ENCODE assay signal across 8 mouse cellular contexts in the genomic region with DNA sequence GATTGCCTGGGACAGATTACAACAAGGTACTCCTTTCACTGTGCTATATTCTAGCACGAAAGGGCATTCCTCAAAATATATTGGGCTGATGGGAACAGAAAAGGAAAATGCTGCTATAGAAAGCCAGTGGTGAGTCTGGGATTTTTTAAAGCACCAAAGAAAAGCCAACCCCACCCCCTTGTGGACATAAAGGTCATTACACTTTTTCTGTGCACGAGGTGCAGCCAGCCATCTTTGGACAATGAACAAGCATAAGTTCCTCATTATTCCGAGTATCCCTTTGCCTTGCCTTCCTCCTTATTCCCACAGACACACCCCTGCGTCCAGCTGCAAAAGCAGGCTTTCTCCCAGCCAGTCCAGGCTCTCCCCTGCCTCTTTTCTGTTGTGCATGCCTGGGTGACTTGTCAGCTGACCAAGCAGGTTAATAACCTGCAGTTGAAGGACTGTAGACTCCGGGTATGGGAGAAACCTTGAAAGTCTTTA.
DNase-seq lines count a peak whose midpoint lies in the region; ATAC-seq lines count a peak whose summit lies in the region.

No protein-coding gene starts in this region.

- WGBS in embryonic facial prominence, embryonic 14.5 days = 16% methylated on average over 5 of the region's 5 CpGs
- 21% methylated on average over 5 of the region's 5 CpGs for WGBS in heart, embryonic 12.5 days
- WGBS in kidney, embryonic 16.5 days = 14% methylated on average over 5 of the region's 5 CpGs
- 12% methylated on average over 5 of the region's 5 CpGs for WGBS in limb, embryonic 15.5 days

- ATAC-seq in embryonic facial prominence, embryonic 14.5 days (ENCODE audit: low read depth) = peak; percentile 54
- ATAC-seq in heart, embryonic 12.5 days (ENCODE audit: insufficient number of reproducible peaks, low FRiP score) = no peak
- peak; percentile 60 for ATAC-seq in kidney, embryonic 16.5 days (ENCODE audit: low FRiP score, low TSS enrichment)
- no peak for ATAC-seq in limb, embryonic 15.5 days (ENCODE audit: insufficient number of reproducible peaks, low FRiP score, low TSS enrichment, low read depth)

- H3K9me3 ChIP-seq in embryonic facial prominence, embryonic 14.5 days (ENCODE audit: control insufficient read depth, low read length) = no peaks in the 10 kb centered on the region
- H3K9me3 ChIP-seq in heart, embryonic 12.5 days (replicated peaks) = no peaks in the 10 kb centered on the region; the same call in 1 of the 2 replicates
- no peaks in the 10 kb centered on the region for H3K9me3 ChIP-seq in kidney, embryonic 16.5 days (ENCODE audit: low read length)
- H3K9me3 ChIP-seq in limb, embryonic 15.5 days = no peaks in the 10 kb centered on the region

- peak; percentile 52 for DNase-seq in A20 (ENCODE audit: low read depth, low spot score)
- peak; percentile 18 to 36 for DNase-seq in adrenal gland, postnatal 4 days (ENCODE audit: low spot score in 2 of 2)
- DNase-seq in embryonic facial prominence, embryonic 14.5 days (ENCODE audit: low spot score) = peak; percentile 77
- peak; percentile 75 for DNase-seq in naive thymus-derived CD4-positive, alpha-beta T cell, adult 2 months (ENCODE audit: low read depth)
- peak; percentile 76 for DNase-seq in splenic B cell, adult 2 months (ENCODE audit: low read depth, low spot score)

- no peaks in the 10 kb centered on the region for H3K27me3 ChIP-seq in embryonic facial prominence, embryonic 14.5 days (replicated peaks; ENCODE audit: control insufficient read depth, insufficient read depth, low read length)
- no peaks in the 10 kb centered on the region for H3K27me3 ChIP-seq in heart, embryonic 12.5 days (replicated peaks)
- H3K27me3 ChIP-seq in kidney, embryonic 16.5 days (ENCODE audit: insufficient read depth, low read length) = no peaks in the 10 kb centered on the region
- no peaks in the 10 kb centered on the region for H3K27me3 ChIP-seq in limb, embryonic 15.5 days
- H3K27me3 ChIP-seq in splenic B cell, adult 2 months (ENCODE audit: control insufficient read depth, insufficient read depth, low read length, poor library complexity, severe bottlenecking) = no peaks in the 10 kb centered on the region

- H3K36me3 ChIP-seq in embryonic facial prominence, embryonic 14.5 days (ENCODE audit: control insufficient read depth, insufficient read depth, low read length) = no peaks in the 10 kb centered on the region
- no peaks in the 10 kb centered on the region for H3K36me3 ChIP-seq in heart, embryonic 12.5 days
- no peaks in the 10 kb centered on the region for H3K36me3 ChIP-seq in kidney, embryonic 16.5 days (ENCODE audit: insufficient read depth, low read length)
- no peaks in the 10 kb centered on the region for H3K36me3 ChIP-seq in limb, embryonic 15.5 days
- H3K36me3 ChIP-seq in splenic B cell, adult 2 months (ENCODE audit: control insufficient read depth, insufficient read depth, low read length, poor library complexity, severe bottlenecking) = no peaks in the 10 kb centered on the region

- H3K4me3 ChIP-seq in embryonic facial prominence, embryonic 14.5 days (ENCODE audit: low read depth, low read length) = no peak overlapping the region
- no peak overlapping the region for H3K4me3 ChIP-seq in heart, embryonic 12.5 days
- no peak overlapping the region for H3K4me3 ChIP-seq in kidney, embryonic 16.5 days (ENCODE audit: low read length)
- no peak overlapping the region for H3K4me3 ChIP-seq in limb, embryonic 15.5 days

- no peak overlapping the region for H3K27ac ChIP-seq in embryonic facial prominence, embryonic 14.5 days (replicated peaks; ENCODE audit: low read depth, low read length)
- H3K27ac ChIP-seq in heart, embryonic 12.5 days (ENCODE audit: poor library complexity, severe bottlenecking) = no peak overlapping the region
- no peak overlapping the region for H3K27ac ChIP-seq in kidney, embryonic 16.5 days (ENCODE audit: low read length)
- H3K27ac ChIP-seq in limb, embryonic 15.5 days = no peak overlapping the region

- peaks cover 5% of the 10 kb centered on the region; the same call in 1 of the 2 replicates for H3K4me1 ChIP-seq in embryonic facial prominence, embryonic 14.5 days (ENCODE audit: control insufficient read depth, insufficient read depth, low read length)
- peaks cover 23% of the 10 kb centered on the region for H3K4me1 ChIP-seq in heart, embryonic 12.5 days (replicated peaks)
- no peaks in the 10 kb centered on the region for H3K4me1 ChIP-seq in kidney, embryonic 16.5 days (ENCODE audit: insufficient read depth, low read length)
- 0 out of 2 replicates have a peak, but pooled peaks cover 3% of the 10 kb centered on the region for H3K4me1 ChIP-seq in limb, embryonic 15.5 days

- peak overlapping the region; percentile 32; the same call in 1 of the 2 replicates for H3K4me2 ChIP-seq in embryonic facial prominence, embryonic 14.5 days (ENCODE audit: low read depth, low read length)
- H3K4me2 ChIP-seq in heart, embryonic 12.5 days = peak overlapping the region; percentile 33; the same call in 1 of the 2 replicates
- H3K4me2 ChIP-seq in kidney, embryonic 16.5 days (replicated peaks; ENCODE audit: low read depth, low read length) = no peak overlapping the region; the same call in 1 of the 2 replicates
- H3K4me2 ChIP-seq in limb, embryonic 15.5 days = peak overlapping the region; percentile 22; the same call in 1 of the 2 replicates

- H3K9ac ChIP-seq in embryonic facial prominence, embryonic 14.5 days (ENCODE audit: low read depth, low read length) = no peak overlapping the region
- no peak overlapping the region for H3K9ac ChIP-seq in heart, embryonic 12.5 days
- no peak overlapping the region for H3K9ac ChIP-seq in kidney, embryonic 16.5 days (replicated peaks; ENCODE audit: low read length)
- H3K9ac ChIP-seq in limb, embryonic 15.5 days = no peak overlapping the region

Comparison
In these comparisons a context has a peak if more than half of its experiments do, and no peak if none do; other contexts are left out.
1. DNase-seq: peak in every context shown above with its lines; median percentile 77 in embryonic facial prominence, embryonic 14.5 days; 76 in splenic B cell, adult 2 months; 75 in naive thymus-derived CD4-positive, alpha-beta T cell, adult 2 months; 52 in A20; 27 in adrenal gland, postnatal 4 days.
2. ATAC-seq: peak in embryonic facial prominence, embryonic 14.5 days (single experiment) and kidney, embryonic 16.5 days (single experiment); none in heart, embryonic 12.5 days (single experiment) and limb, embryonic 15.5 days (single experiment).